Mouse (Mus musculus) heart, adult 9 months (tissue): ENCODE measurements around the gene B430305J03Rik.
A peak's percentile ranks its signal among the peaks of the same experiment; 100 is the strongest.

ENCODE experiments used
- DNase-seq, 2 experiments: peaks; one replicate each; pipeline ENCODE4 v3.0.0; 2022; ENCODE audit warnings: low spot score in 2 of 2

The B430305J03Rik gene

DNA sequence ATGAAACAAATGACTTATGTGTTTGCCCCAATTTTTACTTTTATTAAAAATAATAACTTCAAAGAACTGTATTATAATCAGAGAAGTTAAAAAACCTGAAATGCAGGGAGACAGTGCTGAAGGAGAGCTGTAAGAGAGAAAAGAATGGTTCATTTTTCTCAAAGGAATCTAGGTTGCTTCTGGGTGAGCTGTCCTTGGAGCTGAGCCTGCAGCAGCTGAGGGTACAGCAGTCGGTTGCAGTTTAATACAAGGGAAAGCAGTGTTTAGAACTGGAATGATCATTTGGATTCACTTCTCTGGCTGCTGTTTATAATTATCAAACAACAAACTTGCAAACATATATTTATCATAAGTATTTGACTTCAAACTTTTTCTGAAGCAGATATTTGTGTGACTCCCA, 16.3 kb downstream of the B430305J03Rik start:
- no peak for DNase-seq

DNA sequence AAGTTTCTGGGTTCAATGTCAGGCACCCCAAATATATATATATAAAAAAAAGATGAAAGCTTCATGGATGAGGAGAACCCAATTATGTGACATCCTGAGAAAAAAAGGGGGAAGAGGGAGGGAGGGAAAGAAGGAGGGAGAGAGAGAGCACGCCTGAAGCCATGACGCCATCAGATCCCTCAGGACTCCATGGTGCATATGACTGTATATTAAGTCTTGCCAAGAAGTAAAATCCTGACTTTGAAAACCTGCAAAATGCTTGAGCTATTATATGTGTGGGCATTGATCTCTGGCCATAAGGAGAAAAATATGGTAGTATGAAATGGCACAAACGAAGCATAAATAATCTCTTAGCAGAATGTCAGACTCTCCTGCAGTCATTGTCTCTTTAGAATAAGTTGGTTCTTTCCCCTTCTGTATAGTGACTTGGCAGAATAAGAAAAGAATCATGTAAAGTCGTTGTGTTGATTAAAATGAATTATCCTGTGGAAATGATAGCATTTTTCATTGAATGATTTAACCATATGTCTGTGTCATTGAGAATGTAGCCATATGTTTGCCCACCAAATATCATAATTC, 17.6 kb downstream of the B430305J03Rik start:
- no peak for DNase-seq

DNA sequence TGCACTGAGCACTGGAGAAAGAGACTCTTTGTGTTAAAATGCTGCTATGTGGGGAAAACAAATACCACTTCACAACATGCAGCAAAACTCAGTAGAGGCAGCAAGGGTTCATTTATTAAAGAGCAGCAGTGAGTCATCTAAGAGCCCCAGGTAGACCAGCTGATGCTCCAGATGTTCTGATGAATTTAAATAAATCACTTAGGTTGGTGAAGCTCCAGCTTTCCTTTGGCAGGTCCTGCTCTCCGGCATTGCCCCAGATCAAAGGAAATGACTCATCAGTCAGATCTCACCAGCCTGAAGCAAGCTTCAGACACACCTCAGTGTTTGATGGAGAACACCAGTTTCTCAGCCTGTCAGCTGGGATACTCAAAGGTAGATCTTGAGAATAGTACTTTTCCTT, 20.1 kb downstream of the B430305J03Rik start:
- no peak for DNase-seq

DNA sequence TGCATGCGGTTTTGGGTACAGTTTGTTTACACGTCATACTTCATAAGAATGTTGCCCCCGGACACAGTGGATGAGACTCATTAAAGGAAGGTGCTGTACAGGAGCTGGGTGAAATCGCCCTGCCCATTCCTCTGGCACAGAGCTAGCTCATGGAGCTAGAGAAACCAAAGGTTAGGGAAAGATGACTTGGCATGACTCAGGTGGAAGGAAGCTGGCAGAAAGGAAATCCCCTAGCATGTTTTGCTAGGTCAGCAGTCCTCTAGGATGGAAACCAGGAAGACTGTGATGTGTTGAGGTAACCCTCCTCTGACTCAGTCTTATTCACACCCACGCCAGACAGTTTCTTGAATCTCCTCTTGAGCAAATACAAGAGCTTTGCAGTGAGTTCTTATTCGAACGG, 21.7 kb downstream of the B430305J03Rik start:
- peak in 1 of 2 experiments; percentile 5 for DNase-seq

DNA sequence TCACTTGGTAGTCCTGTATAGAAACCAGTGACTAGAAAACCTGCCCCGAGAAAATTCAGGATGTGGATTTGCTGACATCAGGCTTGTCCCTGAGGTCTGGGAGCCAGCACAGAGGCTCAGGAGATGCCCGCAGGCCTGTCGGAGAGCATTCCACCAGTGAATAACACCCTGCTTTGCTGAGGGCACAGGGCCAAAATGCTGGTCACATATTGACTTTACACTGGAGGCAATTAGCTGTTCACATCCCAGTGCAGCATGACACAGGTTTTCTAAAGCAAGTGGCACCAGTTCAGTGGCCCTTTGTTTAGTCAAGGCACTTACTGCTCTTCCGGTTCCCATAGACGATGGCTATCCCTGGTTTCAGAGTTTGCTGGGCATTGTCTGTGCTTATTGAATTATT, 25.4 kb downstream of the B430305J03Rik start:
- no peak for DNase-seq

DNA sequence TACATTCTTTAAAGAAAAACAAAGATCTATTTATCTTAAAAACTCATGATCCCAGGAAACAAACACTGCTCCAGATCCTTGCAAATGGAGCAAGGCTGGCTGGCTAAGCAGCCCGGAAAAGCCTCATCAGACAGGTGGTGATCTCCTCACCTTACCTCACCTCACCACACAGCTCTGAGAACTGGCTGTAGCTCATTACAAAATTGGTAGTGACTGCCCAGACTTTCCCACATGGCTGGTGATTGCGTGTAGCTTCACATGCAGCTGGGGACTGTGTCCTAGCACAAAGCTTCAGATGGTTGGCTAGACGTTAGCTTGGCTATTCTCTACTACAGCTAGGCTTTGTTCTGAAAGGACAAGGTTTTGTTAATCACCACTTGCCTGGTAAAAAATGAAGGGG, 28.5 kb downstream of the B430305J03Rik start:
- no peak for DNase-seq

DNA sequence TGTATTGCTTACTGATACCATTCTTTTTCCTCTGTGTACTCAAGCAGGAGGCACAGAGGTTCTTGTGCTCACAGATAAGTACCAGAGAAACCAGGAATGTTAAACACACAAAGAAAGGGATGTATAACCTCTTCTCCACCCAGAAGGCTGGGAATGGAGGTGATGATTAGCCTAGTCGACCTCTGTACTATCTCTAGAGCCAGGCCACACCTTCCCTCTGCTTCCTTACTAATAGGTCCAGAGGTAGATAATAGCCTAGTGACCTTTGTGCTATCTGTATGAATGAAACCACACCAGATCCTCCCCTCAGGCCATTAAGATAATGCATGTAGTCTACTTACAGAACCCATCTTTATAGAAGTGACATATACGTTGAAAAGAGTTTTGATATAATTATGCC, 29.5 kb downstream of the B430305J03Rik start:
- DNase-seq: no peak

DNA sequence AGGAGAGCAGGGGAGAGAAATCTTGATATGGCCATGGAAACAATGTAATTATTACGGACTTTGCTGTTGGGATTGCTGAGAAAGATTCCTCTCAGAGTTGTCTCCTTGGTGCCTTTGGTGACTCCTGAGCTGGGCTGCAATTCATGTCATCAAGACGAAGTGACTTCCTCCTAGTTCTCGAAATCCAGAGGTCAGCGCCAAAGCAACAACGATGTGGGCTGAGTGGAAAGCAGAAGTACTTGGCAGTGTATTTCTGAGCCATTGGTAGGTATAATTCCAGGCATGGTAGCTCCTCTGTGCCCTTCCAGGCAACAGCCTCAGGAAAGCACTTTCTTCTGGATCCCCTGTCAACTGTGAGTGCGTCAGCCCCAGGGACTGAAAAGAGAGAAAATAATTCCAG, 44.1 kb downstream of the B430305J03Rik start:
- peak in 1 of 2 experiments; percentile 6 for DNase-seq

DNA sequence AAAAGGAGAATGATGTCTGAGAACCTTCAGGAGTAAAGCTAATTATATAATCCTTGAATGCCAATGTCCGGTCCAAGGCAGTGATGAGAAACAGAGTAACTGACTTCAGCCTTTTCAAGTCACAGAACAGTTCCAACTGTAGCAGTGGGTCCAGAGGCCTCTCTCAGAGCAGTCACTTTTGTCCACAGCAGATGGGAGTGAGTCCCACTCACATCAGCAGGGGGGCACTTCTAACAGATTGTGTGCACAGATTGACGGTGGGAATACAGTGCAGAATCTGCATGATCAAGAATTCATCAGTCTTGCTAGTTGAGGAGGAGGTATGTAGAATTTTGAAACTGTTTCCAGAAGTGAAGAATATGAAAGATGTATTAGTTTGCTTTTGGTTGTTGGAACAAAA, 45.7 kb downstream of the B430305J03Rik start:
- no peak for DNase-seq

DNA sequence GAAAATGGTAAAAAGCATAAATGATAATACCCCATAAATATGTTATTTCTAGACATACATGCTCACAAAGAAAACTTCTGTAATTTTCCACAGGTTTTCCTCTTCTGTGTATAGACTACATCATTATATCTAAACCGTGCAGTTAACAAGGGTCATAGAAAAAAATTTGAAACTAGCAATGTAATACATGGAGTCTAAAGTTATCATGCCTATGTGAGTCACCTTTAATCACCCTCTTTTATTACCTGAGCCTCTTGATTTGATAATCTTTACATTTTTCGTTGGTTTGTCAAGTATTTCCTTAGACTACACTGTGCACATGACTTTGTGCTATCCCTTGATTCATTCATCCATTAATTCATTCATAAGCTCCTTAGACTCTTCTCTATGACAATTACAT, 50.7 kb downstream of the B430305J03Rik start:
- DNase-seq: no peak
